Mouse (Mus musculus): ENCODE measurements around the gene Gm21891. TPM values are rescaled to one million over a fixed set of nuclear protein-coding genes. Genes with fewer than 3 reads are reported as not detected.
"Not testable (repeated sequence)": the region's sequence is repeated elsewhere in the genome, so short reads cannot be mapped to it uniquely, and the experiment has no call there.

Gene Gm21891
- not detected in 2 replicates for polyA plus RNA-seq (2012; rRNA removed)

DNA sequence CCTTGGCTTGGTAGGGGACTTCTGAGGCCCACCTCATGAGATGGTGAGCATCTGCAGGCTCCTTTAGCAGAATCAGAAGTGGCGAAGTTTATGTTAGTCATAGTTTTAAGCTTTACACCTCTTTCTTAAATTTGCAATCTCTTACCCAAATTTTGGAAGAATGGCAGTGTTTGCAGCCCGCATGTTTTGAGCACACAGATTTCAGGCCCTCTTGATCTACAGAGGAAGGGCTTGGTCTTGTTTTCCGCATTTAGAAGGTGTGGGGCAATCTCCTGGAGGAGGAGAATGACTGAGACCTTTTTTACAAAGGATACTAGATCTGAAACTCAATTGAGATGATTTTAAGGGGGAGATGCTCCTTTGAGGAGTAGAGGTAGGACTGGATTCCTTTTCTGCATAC is at the start of gene Gm21891:
Gm21891 (minus strand) TSS at position 101 of the 400 bp plus-strand sequence.
- DNase-seq (ENCODE audit: low read depth), result not testable (repeated sequence)

- DNase-seq (ENCODE audit: low read depth), result not testable (repeated sequence)
Observed at GRCm38 (mm10) chrY:13161668-13162067, 28.4 kb upstream of the Gm21891 start, which contains the start of gene Gm21425. Gm21425 (plus strand) TSS chrY:13161968.

Other genes with a start within 250 kb of the Gm21891 start
- gene Gm20807, start 90.6 kb downstream of the Gm21891 start, polyA plus RNA-seq (2012; rRNA removed), result not detected in 2 replicates
- gene Gm21425, start 28.5 kb upstream of the Gm21891 start, polyA plus RNA-seq (2012; rRNA removed), result not detected in 2 replicates
- gene Gm21828, start 90.4 kb upstream of the Gm21891 start, polyA plus RNA-seq (2012; rRNA removed), result not detected in 2 replicates
- not detected in 2 replicates for gene Gm21440, start 118.9 kb upstream of the Gm21891 start, polyA plus RNA-seq (2012; rRNA removed)
- gene Gm21454, start 119.0 kb upstream of the Gm21891 start, polyA plus RNA-seq (2012; rRNA removed), result not detected in 2 replicates
- not detected in 2 replicates for gene Gm21725, start 215.6 kb upstream of the Gm21891 start, polyA plus RNA-seq (2012; rRNA removed)